Mouse (Mus musculus): ENCODE data around the gene Rp2.

Gene Rp2

GRCm38 (mm10) chrX:20419536-20419935 lies 55.3 kb downstream of the Rp2 start:
- intact Hi-C loops (cut with DNase I), result loop anchor here (10.0 kb wide), 1 partner anchor 135 kb away; no protein-coding TSS in a partner anchor

DNA sequence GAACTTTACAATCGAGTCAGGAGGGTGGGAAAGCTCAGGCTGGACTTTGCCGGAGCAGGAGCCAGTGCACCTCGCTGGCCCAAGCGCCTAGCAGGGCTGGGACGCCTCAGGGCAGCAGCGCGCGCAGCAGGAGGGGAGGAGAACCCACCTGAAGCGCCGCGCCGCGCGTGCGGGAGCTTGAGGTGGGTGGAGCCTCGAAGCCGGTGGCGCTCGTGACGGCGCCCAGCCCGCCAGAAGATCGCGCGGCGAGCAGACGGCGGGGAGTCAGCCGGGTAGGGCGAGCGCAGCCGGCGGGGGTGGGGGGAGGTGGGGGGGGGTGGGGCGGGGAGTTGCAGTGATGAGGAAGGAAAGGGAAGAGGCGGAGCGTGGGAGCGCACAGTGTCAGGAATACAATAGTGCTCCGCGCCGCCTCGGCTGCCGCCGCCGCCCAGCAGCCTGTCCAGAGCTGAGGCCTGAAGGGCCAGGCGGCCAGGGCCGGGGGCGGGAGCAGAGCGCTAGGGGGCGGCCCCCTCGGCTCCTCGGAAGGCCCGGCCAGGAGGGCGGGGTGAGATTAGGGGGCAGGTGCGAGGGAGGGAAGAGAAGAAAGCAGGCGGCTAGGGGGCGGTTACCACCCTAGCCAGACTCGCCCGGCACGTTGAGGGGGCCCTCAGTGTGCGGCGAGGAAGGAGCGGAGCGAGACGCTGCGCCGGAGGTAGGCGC lies 61.0 kb downstream of the Rp2 start, which contains the start of gene Jade3:
Gene Jade3 (plus strand): TSS at position 549 of the 699 bp plus-strand sequence.
- intact Hi-C loops (cut with DNase I), result no loop called here

DNA sequence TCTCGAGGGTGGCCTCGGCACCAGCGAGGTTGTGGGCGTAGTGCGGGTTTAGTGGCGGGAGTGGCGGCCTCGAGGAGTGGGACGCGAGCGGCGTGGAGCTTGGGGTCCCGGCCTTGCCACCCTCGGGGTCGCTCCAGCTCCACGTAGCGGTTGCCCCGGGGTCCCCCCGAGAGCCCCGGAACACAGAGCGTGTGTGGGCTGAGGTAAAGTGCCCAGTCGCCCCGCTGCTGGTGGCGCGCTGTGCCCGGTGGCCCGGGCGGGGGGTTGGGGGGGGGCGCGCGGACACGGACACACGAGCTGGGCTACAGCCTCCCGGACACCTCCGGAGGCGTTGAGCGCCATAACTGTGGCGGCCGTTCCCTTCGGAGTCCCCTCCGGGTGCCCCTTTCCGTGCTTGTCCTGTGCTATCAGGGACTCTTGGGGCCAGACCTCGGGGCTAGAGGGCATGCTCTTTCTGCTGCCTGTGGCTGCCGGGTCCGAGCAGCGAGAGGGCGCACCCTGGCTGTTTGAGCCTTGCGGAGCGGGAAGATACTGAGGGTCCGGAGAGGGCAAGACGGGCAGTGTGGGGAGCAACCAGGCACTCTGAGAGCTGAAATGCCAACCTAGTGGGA lies 61.7 kb downstream of the Rp2 start:
- intact Hi-C loops (cut with DNase I), result no loop called here

All from adrenal gland (tissue).